Mouse (Mus musculus) retina, postnatal 7 days (tissue): ENCODE results near the gene Hip1r.

Experiments
- DNase-seq: peaks from one replicate; pipeline ENCODE4 v3.0.0-alpha.2; 2012; ENCODE audit warnings: low read depth, low spot score

The Hip1r gene

GRCm38 (mm10) chr5:123974179-123974485 is 704 bp downstream of the Hip1r start:
- no peak for DNase-seq

GRCm38 (mm10) chr5:123974616-123975111 is 1.2 kb downstream of the Hip1r start:
- DNase-seq: no peak

GRCm38 (mm10) chr5:123975668-123976180 is 2.3 kb downstream of the Hip1r start:
- DNase-seq: no peak

- DNase-seq: no peak
Measured at GRCm38 (mm10) chr5:123977231-123977630, 3.8 kb downstream of the Hip1r start.

GRCm38 (mm10) chr5:123978131-123978530 is 4.7 kb downstream of the Hip1r start:
- DNase-seq: no peak

- DNase-seq: no peak
Measured at GRCm38 (mm10) chr5:123979221-123979979, 6.0 kb downstream of the Hip1r start.

- no peak for DNase-seq
Measured at GRCm38 (mm10) chr5:123979980-123980369, 6.5 kb downstream of the Hip1r start.

- no peak for DNase-seq
Measured at GRCm38 (mm10) chr5:123980521-123981249, 7.3 kb downstream of the Hip1r start.

GRCm38 (mm10) chr5:123981250-123981554 is 7.8 kb downstream of the Hip1r start:
- DNase-seq: no peak

- no peak for DNase-seq
Measured at GRCm38 (mm10) chr5:123982838-123983237, 9.4 kb downstream of the Hip1r start.

GRCm38 (mm10) chr5:123985434-123985833 is 12.0 kb downstream of the Hip1r start:
- no peak for DNase-seq

- DNase-seq: no peak
Measured at GRCm38 (mm10) chr5:123986925-123987324, 13.5 kb downstream of the Hip1r start.

- DNase-seq: no peak
Measured at GRCm38 (mm10) chr5:123987511-123987910, 14.1 kb downstream of the Hip1r start.

- no peak for DNase-seq
Measured at GRCm38 (mm10) chr5:123989941-123990885, 16.8 kb downstream of the Hip1r start.

GRCm38 (mm10) chr5:123991321-123991720 is 17.9 kb downstream of the Hip1r start:
- no peak for DNase-seq

- no peak for DNase-seq
Measured at GRCm38 (mm10) chr5:123992193-123992637, 18.8 kb downstream of the Hip1r start.

GRCm38 (mm10) chr5:123992794-123993193 is 19.4 kb downstream of the Hip1r start:
- DNase-seq: peak; percentile 71

GRCm38 (mm10) chr5:123993263-123994036 is 20.0 kb downstream of the Hip1r start:
- peak; percentile 38 for DNase-seq

GRCm38 (mm10) chr5:123994468-123994867 is 21.0 kb downstream of the Hip1r start:
- DNase-seq: no peak

- no peak for DNase-seq
Measured at GRCm38 (mm10) chr5:123995388-123995787, 22.0 kb downstream of the Hip1r start.

GRCm38 (mm10) chr5:123996194-123996593 is 22.8 kb downstream of the Hip1r start:
- DNase-seq: no peak
